Mouse (Mus musculus): ENCODE results near the gene Otud4. TPM values are rescaled to one million over a fixed set of nuclear protein-coding genes. Genes with fewer than 3 reads are reported as not detected.
A peak's percentile ranks its signal among the peaks of the same experiment; 100 is the strongest.
"Not testable (repeated sequence)": the region's sequence is repeated elsewhere in the genome, so short reads cannot be mapped to it uniquely, and the experiment has no call there.

Gene Otud4
- polyA plus RNA-seq, 1 experiment from 2014 or later = 6.6 TPM

DNA sequence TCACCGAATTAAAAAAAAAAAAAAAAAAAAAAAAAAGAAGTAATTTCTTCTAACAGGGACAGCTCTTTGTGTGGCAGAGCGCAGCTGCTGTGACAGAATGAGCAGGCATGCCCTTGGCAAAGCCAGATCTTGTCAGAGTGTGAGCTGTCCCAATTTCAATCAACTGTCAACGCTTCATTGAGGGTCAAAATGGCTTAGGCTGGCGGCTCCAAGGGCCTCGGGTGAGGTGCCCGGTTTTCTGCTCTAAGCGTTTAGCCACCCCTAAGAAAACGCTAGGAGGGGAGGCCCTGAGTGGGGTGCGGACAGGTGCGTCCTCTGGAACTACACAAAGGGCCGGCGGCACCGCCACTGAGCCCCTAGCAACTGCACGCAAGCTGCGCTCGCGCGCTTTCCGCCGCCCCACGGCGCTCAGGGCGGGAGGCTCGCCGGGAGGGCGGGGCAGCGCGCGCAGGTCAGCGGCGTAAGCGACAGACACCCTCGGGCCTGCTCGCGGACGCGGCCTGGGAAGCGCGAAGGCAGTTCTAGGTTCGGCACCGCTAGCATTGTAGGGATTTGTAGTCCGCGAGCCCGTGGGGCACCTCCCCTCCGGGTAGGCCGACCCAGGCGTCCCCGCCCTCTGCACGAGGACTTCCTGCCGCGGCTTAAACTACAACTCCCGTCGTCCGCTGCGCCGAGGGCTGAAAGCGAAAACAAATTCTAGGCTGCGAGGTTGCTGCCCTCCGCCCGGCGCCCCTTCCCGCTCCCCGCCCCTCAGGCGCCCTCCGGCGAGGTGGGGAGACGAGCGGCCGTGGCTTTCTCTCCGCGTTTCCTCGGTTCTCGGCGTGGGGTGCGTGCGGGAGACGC, 490 bp upstream of the Otud4 start:
- Histone ChIP-seq H3K4me2 (peak overlapping the region; percentile 82), H3K4me1 (replicated peaks) (peaks cover 30% of the 10 kb centered on the region), H3K27me3 (no peaks in the 10 kb centered on the region), H3K9me3 (replicated peaks) (no peaks in the 10 kb centered on the region), H3K9ac (peak overlapping the region; percentile 96), H3K36me3 (peaks cover 6% of the 10 kb centered on the region), H3K27ac (peak overlapping the region; percentile 97), H3K4me3 (replicated peaks) (peak overlapping the region; percentile 96)
- WGBS (ENCODE audit: insufficient replicate concordance) = under 1% methylated on average over 76 of the region's 77 CpGs
- peak; percentile 99 for DNase-seq
- peak; percentile 99 for ATAC-seq (ENCODE audit: low read depth)

DNA sequence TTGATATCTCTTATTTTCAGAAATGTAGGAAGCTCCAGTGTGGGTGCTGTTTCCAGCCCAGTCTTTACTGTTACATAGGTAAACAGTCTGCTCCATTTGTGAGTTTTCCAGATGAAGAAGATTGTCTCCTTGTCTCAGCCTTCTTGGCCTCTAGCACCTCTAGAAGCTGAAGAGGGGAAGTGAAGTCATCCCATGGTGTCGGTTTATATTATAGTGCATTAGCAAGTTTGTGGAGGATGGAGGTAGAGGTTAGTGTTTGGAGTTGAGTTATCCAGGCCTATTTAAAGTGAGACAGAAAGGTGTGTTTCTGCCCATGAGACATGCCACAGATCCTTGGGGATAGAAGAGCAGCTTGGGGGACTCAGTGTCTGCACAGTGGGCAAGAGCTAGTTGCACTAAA, 1.7 kb downstream of the Otud4 start:
- 6% methylated on average over 1 of the region's 1 CpGs for WGBS (ENCODE audit: insufficient replicate concordance)
- peak overlapping the region; percentile 78 for H3K4me2 ChIP-seq
- no peaks in the 10 kb centered on the region for H3K9me3 ChIP-seq (replicated peaks)
- H3K27ac ChIP-seq = 0 out of 2 replicates have a peak overlapping the region, but pooled peaks have one; percentile 25
- H3K4me1 ChIP-seq (replicated peaks) = peaks cover 36% of the 10 kb centered on the region
- H3K36me3 ChIP-seq = peaks cover 23% of the 10 kb centered on the region
- H3K4me3 ChIP-seq (replicated peaks) = peak overlapping the region; percentile 96
- DNase-seq (no peak), ATAC-seq (ENCODE audit: low read depth) (no peak)
- peak overlapping the region; percentile 96 for H3K9ac ChIP-seq
- no peaks in the 10 kb centered on the region for H3K27me3 ChIP-seq

DNA sequence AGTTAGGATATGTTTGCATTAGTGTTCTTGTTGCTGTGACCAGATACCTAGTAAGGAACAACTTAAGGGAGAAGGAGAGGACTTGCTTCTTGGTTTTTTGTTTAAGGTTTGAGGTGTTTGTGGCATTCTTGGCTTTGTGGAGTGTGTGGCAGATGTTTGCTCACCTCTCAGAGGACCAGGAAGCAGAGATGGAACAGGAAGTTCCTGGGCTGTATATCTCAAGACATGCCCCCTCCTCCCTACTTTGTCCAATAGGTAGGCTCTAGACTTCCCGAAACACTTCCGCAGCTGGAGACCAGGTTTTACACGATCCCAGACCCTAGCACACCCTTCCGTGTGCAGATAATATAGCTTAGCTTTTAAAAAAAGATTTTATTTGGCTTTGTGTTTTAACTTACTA, 10.2 kb downstream of the Otud4 start:
- Histone ChIP-seq H3K9ac (no peak overlapping the region), H3K36me3 (peaks cover 57% of the 10 kb centered on the region), H3K4me3 (replicated peaks) (no peak overlapping the region), H3K9me3 (replicated peaks) (no peaks in the 10 kb centered on the region), H3K4me2 (no peak overlapping the region), H3K27me3 (no peaks in the 10 kb centered on the region), H3K27ac (no peak overlapping the region), H3K4me1 (replicated peaks) (peaks cover under 1% of the 10 kb centered on the region; the same call in 1 of the 2 replicates)
- DNase-seq (no peak), ATAC-seq (ENCODE audit: low read depth) (no peak)
- WGBS (ENCODE audit: insufficient replicate concordance) = 89% methylated on average over 4 of the region's 4 CpGs

DNA sequence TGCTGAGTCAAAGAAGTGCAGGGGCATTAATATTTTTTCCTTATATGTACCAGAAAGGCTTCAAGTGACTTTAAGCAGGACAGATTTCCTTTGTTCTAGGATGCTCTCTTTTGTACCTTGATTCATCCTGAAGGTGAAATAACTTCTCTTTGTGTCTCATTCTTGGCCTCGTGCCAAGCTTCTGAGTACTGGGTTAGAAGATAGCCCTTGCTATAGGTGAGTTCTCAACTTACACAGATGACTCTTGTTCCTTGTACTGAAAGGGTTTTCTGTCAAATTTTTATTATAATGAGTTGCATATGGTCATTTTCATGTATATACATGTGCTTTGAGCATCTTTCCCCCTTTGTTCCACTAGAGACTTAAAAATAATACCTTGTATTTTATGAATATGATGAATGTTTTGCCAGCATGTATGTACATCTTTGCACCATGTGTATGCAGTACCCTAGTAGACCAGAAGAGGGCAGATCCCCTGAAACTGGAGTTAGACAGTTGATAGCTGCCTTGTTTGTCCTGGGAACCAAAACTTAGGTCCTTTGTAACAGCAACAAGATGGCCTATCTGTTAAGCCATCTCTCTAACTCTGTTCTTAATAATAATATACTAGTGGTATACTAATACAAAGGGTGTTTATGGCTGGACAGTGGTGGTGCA, 10.9 kb downstream of the Otud4 start:
- Histone ChIP-seq H3K4me2 (no peak overlapping the region), H3K27ac (no peak overlapping the region), H3K4me3 (replicated peaks) (no peak overlapping the region), H3K9me3 (replicated peaks) (no peaks in the 10 kb centered on the region), H3K9ac (no peak overlapping the region), H3K4me1 (replicated peaks) (no peaks in the 10 kb centered on the region), H3K36me3 (peaks cover 59% of the 10 kb centered on the region), H3K27me3 (no peaks in the 10 kb centered on the region)
- 77% methylated on average over 1 of the region's 1 CpGs for WGBS (ENCODE audit: insufficient replicate concordance)
- ATAC-seq (ENCODE audit: low read depth) (0 out of 2 replicates have a peak, but pooled peaks have one; percentile 51), DNase-seq (peak; percentile 42)

DNA sequence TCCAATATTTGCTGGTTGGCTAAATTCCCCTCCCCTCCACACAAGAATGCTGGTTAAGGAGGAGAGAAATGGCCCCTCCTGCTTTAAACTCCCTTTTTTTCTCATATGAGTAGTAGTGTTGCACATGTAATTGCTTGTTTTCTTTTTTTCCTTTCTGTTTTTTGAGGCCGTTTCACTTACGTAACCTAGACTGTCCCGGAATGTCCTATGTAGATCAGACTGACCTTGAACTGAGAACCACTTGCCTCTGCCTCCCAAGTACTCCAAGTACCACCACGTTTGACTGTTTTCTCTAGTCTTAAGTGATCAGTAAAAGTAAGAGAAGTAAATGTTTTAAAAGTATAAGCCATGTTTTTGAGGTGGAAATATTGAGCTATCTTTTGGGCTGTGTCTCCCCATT, 14.3 kb downstream of the Otud4 start:
- H3K27ac ChIP-seq = no peak overlapping the region
- H3K36me3 ChIP-seq = peaks cover 62% of the 10 kb centered on the region
- no peak for DNase-seq
- no peak for ATAC-seq (ENCODE audit: low read depth)
- H3K4me1 ChIP-seq (replicated peaks) = no peaks in the 10 kb centered on the region
- H3K9ac ChIP-seq = no peak overlapping the region
- H3K9me3 ChIP-seq (replicated peaks) = no peaks in the 10 kb centered on the region
- no peak overlapping the region for H3K4me3 ChIP-seq (replicated peaks)
- H3K27me3 ChIP-seq = no peaks in the 10 kb centered on the region
- H3K4me2 ChIP-seq = no peak overlapping the region
- 82% methylated on average over 4 of the region's 4 CpGs for WGBS (ENCODE audit: insufficient replicate concordance)

DNA sequence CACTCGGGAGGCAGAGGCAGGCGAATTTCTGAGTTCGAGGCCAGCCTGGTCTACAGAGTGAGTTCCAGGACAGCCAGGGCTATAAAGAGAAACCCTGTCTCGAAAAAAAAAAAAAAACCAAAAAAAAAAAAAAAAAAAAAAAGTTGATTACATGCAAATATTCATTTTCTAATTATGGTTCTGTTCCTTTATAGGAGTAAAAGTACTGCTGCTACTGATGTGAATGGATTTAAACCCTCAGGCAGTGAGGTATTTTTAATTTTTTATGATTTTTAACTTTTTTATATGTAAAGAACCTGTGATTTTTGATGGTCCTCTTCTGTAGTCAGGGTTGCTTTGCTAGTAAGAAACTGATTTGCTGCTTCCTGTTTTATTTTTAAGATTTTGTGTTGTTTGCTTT, 19.3 kb downstream of the Otud4 start:
- not testable (repeated sequence) for H3K4me2 ChIP-seq; H3K27ac ChIP-seq; H3K4me3 ChIP-seq (replicated peaks); H3K9ac ChIP-seq; H3K27me3 ChIP-seq; ATAC-seq (ENCODE audit: low read depth); H3K9me3 ChIP-seq (replicated peaks); H3K4me1 ChIP-seq (replicated peaks); DNase-seq
- peaks cover 80% of the 10 kb centered on the region for H3K36me3 ChIP-seq
- WGBS (ENCODE audit: insufficient replicate concordance) = 83% methylated on average over 3 of the region's 4 CpGs

DNA sequence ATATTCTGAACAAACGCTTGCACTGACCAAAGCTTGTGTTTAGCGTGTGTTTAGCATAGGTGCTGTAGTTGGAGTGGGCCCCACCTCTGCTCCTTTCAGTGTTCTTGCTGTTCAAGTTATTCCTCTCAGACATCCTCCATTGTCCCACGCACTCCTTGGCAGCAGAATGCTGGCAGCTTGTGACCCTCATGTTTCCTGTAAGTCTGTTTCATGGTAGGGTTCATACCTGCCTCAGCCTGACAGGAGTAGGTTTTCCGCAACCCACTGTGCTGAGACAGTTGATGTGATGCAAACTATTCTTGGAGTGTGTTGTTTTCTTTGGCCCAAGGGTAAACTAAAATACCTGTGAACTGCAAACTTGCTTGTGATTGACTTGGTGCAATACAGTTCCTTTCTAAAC, 37.0 kb downstream of the Otud4 start:
- Histone ChIP-seq H3K36me3 (peaks cover 44% of the 10 kb centered on the region), H3K9ac (no peak overlapping the region), H3K9me3 (replicated peaks) (no peaks in the 10 kb centered on the region), H3K4me1 (replicated peaks) (peaks cover 14% of the 10 kb centered on the region), H3K4me2 (no peak overlapping the region), H3K27me3 (no peaks in the 10 kb centered on the region), H3K4me3 (replicated peaks) (no peak overlapping the region), H3K27ac (no peak overlapping the region)
- DNase-seq (no peak), ATAC-seq (ENCODE audit: low read depth) (no peak)
- WGBS (ENCODE audit: insufficient replicate concordance) = 85% methylated on average over 4 of the region's 4 CpGs

DNA sequence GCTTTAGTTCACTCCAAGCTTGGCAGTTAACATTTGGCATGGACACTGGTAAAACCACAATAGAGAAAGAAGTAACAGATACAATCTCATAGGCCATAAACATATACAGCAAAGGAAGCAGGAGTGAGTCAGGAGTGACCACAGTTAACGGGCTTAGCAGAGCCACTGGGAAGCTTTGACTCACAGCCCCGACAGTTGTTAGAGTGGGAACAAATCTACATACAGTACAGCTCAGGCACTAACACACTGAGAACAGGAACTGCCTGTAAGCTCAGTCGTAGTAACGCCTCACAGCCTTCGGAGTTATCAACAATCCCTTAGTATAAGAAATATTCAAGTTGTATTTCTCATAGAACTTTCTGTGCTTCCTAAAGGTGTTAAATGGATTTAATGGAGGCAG, 39.6 kb downstream of the Otud4 start:
- no peak overlapping the region for H3K4me2 ChIP-seq
- H3K27ac ChIP-seq = no peak overlapping the region; the same call in 1 of the 2 replicates
- no peak overlapping the region for H3K9ac ChIP-seq
- H3K9me3 ChIP-seq (replicated peaks) = no peaks in the 10 kb centered on the region
- peaks cover 40% of the 10 kb centered on the region for H3K36me3 ChIP-seq
- no peak overlapping the region for H3K4me3 ChIP-seq (replicated peaks)
- 27% methylated on average over 5 of the region's 5 CpGs for WGBS (ENCODE audit: insufficient replicate concordance)
- H3K27me3 ChIP-seq = no peaks in the 10 kb centered on the region
- DNase-seq (no peak), ATAC-seq (ENCODE audit: low read depth) (no peak; the same call in 1 of the 2 replicates)
- H3K4me1 ChIP-seq (replicated peaks) = peaks cover 14% of the 10 kb centered on the region

DNA sequence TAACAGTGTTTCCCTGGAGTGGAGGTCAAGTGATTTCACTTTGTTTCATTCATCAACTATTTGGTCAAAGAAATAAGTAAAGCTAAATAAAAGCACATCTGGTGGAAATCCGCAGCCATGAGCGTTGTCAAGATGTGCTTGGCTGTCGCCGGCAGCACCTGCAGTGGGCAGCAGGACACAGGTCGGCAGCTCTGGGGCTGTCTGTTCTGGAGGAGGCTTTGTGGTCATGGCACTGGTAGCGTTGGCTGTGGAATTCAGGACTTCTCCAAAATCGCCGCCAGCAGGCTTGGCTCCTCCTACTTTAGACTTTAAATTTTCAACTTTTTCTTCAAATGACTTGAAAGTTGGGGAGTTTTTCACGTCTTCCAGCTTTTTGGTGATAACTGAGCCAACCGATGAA, 40.7 kb downstream of the Otud4 start:
- H3K27me3 ChIP-seq; H3K27ac ChIP-seq; H3K9me3 ChIP-seq (replicated peaks); DNase-seq; ATAC-seq (ENCODE audit: low read depth): not testable (repeated sequence)
- H3K4me1 ChIP-seq (replicated peaks) = peaks cover 14% of the 10 kb centered on the region
- peak overlapping the region; percentile 79 for H3K4me2 ChIP-seq
- H3K9ac ChIP-seq = peak overlapping the region; percentile 72
- 34% methylated on average over 10 of the region's 10 CpGs for WGBS (ENCODE audit: insufficient replicate concordance)
- peak overlapping the region; percentile 66 for H3K4me3 ChIP-seq (replicated peaks)
- peaks cover 41% of the 10 kb centered on the region for H3K36me3 ChIP-seq

DNA sequence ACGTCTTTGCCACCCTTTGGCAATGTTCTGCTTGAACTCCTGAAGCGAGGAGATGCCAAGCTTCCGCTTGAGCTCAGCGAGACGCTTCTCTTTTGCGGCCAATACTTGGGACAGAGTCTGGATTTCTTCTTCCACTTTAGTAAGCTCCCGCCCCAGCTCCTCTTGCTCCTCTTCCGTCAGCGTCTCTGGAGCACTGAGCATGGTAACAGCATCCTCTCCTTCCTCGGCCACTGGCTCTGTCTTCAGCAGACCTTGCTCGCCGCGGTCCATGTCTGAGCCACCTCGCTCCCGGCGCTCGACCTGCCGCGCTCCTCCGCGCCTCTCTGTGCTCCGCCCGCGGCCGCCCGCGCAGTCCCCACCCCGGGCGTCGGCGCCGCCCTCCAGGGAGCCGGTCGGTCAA, 41.1 kb downstream of the Otud4 start:
- Histone ChIP-seq H3K27me3 (no peaks in the 10 kb centered on the region), H3K4me1 (replicated peaks) (peaks cover 14% of the 10 kb centered on the region), H3K4me2 (peak overlapping the region; percentile 79), H3K9me3 (replicated peaks) (no peaks in the 10 kb centered on the region), H3K36me3 (peaks cover 42% of the 10 kb centered on the region), H3K9ac (peak overlapping the region; percentile 72), H3K4me3 (replicated peaks) (peak overlapping the region; percentile 66), H3K27ac (no peak overlapping the region)
- ATAC-seq (ENCODE audit: low read depth) (peak; percentile 82), DNase-seq (no peak)
- WGBS (ENCODE audit: insufficient replicate concordance) = 5% methylated on average over 34 of the region's 34 CpGs

DNA sequence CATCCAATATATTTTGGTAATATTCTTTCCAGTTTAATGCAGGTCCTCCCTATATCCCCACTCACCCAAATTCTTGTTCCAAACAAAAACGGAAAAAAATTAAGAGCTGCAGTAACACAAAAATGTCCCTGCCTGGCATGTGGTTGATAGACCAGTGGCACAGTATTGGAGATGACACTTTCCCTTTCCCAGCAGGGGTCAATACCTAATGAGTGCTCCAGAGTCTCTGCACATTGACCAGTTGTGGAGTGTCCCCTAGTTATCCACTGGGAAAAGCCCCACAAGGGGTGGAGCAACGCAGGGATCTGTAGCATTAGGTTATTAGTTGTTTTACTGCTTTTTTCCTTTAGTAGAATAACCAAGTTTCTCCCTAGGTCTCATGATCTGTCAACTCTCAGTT, 41.5 kb downstream of the Otud4 start:
- Histone ChIP-seq H3K4me3 (replicated peaks) (peak overlapping the region; percentile 66), H3K9me3 (replicated peaks) (no peaks in the 10 kb centered on the region), H3K9ac (peak overlapping the region; percentile 72; the same call in 1 of the 2 replicates), H3K27ac (no peak overlapping the region), H3K4me2 (peak overlapping the region; percentile 79), H3K27me3 (no peaks in the 10 kb centered on the region), H3K36me3 (peaks cover 42% of the 10 kb centered on the region), H3K4me1 (replicated peaks) (peaks cover 14% of the 10 kb centered on the region)
- ATAC-seq (ENCODE audit: low read depth) (peak; percentile 64), DNase-seq (no peak)
- WGBS (ENCODE audit: insufficient replicate concordance) = 29% methylated on average over 2 of the region's 2 CpGs

All from liver, embryonic 13.5 days (tissue).